Mouse (Mus musculus): ENCODE results near the gene Zfp618. TPM values are rescaled to one million over a fixed set of nuclear protein-coding genes. Genes with fewer than 3 reads are reported as not detected.

Gene Zfp618
- polyA plus RNA-seq, 1 experiment from 2014 or later = 32.0 TPM

- ATAC-seq (ENCODE audit: insufficient number of reproducible peaks, insufficient read depth, low FRiP score, low read depth) = no peak
- Histone ChIP-seq H3K4me2 (replicated peaks; ENCODE audit: low read depth, low read length) (no peak overlapping the region), H3K27ac (ENCODE audit: low read length) (no peak overlapping the region), H3K36me3 (ENCODE audit: control insufficient read depth, insufficient read depth, low read length) (no peaks in the 10 kb centered on the region), H3K27me3 (ENCODE audit: control insufficient read depth, insufficient read depth, low read length) (no peaks in the 10 kb centered on the region), H3K4me3 (ENCODE audit: low read depth, low read length) (no peak overlapping the region), H3K4me1 (ENCODE audit: control insufficient read depth, insufficient read depth, low read length) (peaks cover 27% of the 10 kb centered on the region), H3K9me3 (ENCODE audit: control insufficient read depth, low read depth, low read length) (no peaks in the 10 kb centered on the region), H3K9ac (replicated peaks; ENCODE audit: low read depth, low read length) (no peak overlapping the region)
- WGBS = 67% methylated on average over 10 of the region's 10 CpGs
Measured at GRCm38 (mm10) chr4:63055216-63055745, 89.9 kb downstream of the Zfp618 start.

- H3K9ac ChIP-seq (replicated peaks; ENCODE audit: low read depth, low read length) = no peak overlapping the region
- peaks cover 26% of the 10 kb centered on the region for H3K4me1 ChIP-seq (ENCODE audit: control insufficient read depth, insufficient read depth, low read length)
- no peak overlapping the region for H3K4me2 ChIP-seq (replicated peaks; ENCODE audit: low read depth, low read length)
- H3K4me3 ChIP-seq (ENCODE audit: low read depth, low read length) = no peak overlapping the region
- H3K27me3 ChIP-seq (ENCODE audit: control insufficient read depth, insufficient read depth, low read length) = no peaks in the 10 kb centered on the region
- 24% methylated on average over 7 of the region's 7 CpGs for WGBS
- ATAC-seq (ENCODE audit: insufficient number of reproducible peaks, insufficient read depth, low FRiP score, low read depth) = peak; percentile 53; the same call in 1 of the 2 replicates
- H3K9me3 ChIP-seq (ENCODE audit: control insufficient read depth, low read depth, low read length) = no peaks in the 10 kb centered on the region
- H3K36me3 ChIP-seq (ENCODE audit: control insufficient read depth, insufficient read depth, low read length) = no peaks in the 10 kb centered on the region
- peak overlapping the region; percentile 71 for H3K27ac ChIP-seq (ENCODE audit: low read length)
Measured at GRCm38 (mm10) chr4:63056641-63057415, 91.5 kb downstream of the Zfp618 start.

GRCm38 (mm10) chr4:63057581-63057980 lies 92.2 kb downstream of the Zfp618 start:
- peaks cover 19% of the 10 kb centered on the region for H3K4me1 ChIP-seq (ENCODE audit: control insufficient read depth, insufficient read depth, low read length)
- H3K9me3 ChIP-seq (ENCODE audit: control insufficient read depth, low read depth, low read length) = no peaks in the 10 kb centered on the region
- no peak overlapping the region for H3K4me2 ChIP-seq (replicated peaks; ENCODE audit: low read depth, low read length)
- WGBS = 44% methylated on average over 5 of the region's 5 CpGs
- H3K9ac ChIP-seq (replicated peaks; ENCODE audit: low read depth, low read length) = no peak overlapping the region
- no peaks in the 10 kb centered on the region for H3K27me3 ChIP-seq (ENCODE audit: control insufficient read depth, insufficient read depth, low read length)
- no peak overlapping the region for H3K4me3 ChIP-seq (ENCODE audit: low read depth, low read length)
- no peak overlapping the region for H3K27ac ChIP-seq (ENCODE audit: low read length)
- no peak for ATAC-seq (ENCODE audit: insufficient number of reproducible peaks, insufficient read depth, low FRiP score, low read depth)
- no peaks in the 10 kb centered on the region for H3K36me3 ChIP-seq (ENCODE audit: control insufficient read depth, insufficient read depth, low read length)

GRCm38 (mm10) chr4:63058686-63059085 lies 93.3 kb downstream of the Zfp618 start:
- H3K4me3 ChIP-seq (ENCODE audit: low read depth, low read length) = no peak overlapping the region
- no peak overlapping the region for H3K27ac ChIP-seq (ENCODE audit: low read length)
- no peak overlapping the region for H3K4me2 ChIP-seq (replicated peaks; ENCODE audit: low read depth, low read length)
- WGBS = 89% methylated on average over 4 of the region's 4 CpGs
- H3K9ac ChIP-seq (replicated peaks; ENCODE audit: low read depth, low read length) = no peak overlapping the region
- H3K9me3 ChIP-seq (ENCODE audit: control insufficient read depth, low read depth, low read length) = no peaks in the 10 kb centered on the region
- ATAC-seq (ENCODE audit: insufficient number of reproducible peaks, insufficient read depth, low FRiP score, low read depth) = no peak
- H3K36me3 ChIP-seq (ENCODE audit: control insufficient read depth, insufficient read depth, low read length) = peaks cover 3% of the 10 kb centered on the region; the same call in 1 of the 2 replicates
- H3K27me3 ChIP-seq (ENCODE audit: control insufficient read depth, insufficient read depth, low read length) = no peaks in the 10 kb centered on the region
- peaks cover 14% of the 10 kb centered on the region for H3K4me1 ChIP-seq (ENCODE audit: control insufficient read depth, insufficient read depth, low read length)

GRCm38 (mm10) chr4:63060358-63060757 lies 95.0 kb downstream of the Zfp618 start:
- no peak overlapping the region for H3K4me3 ChIP-seq (ENCODE audit: low read depth, low read length)
- H3K9ac ChIP-seq (replicated peaks; ENCODE audit: low read depth, low read length) = no peak overlapping the region
- H3K36me3 ChIP-seq (ENCODE audit: control insufficient read depth, insufficient read depth, low read length) = peaks cover 3% of the 10 kb centered on the region; the same call in 1 of the 2 replicates
- WGBS = 79% methylated on average over 6 of the region's 6 CpGs
- H3K27me3 ChIP-seq (ENCODE audit: control insufficient read depth, insufficient read depth, low read length) = no peaks in the 10 kb centered on the region
- H3K4me2 ChIP-seq (replicated peaks; ENCODE audit: low read depth, low read length) = no peak overlapping the region
- H3K4me1 ChIP-seq (ENCODE audit: control insufficient read depth, insufficient read depth, low read length) = peaks cover 14% of the 10 kb centered on the region
- ATAC-seq (ENCODE audit: insufficient number of reproducible peaks, insufficient read depth, low FRiP score, low read depth) = no peak
- H3K27ac ChIP-seq (ENCODE audit: low read length) = no peak overlapping the region
- H3K9me3 ChIP-seq (ENCODE audit: control insufficient read depth, low read depth, low read length) = no peaks in the 10 kb centered on the region

GRCm38 (mm10) chr4:63061411-63061810 lies 96.0 kb downstream of the Zfp618 start:
- H3K27me3 ChIP-seq (ENCODE audit: control insufficient read depth, insufficient read depth, low read length) = no peaks in the 10 kb centered on the region
- no peak overlapping the region for H3K4me2 ChIP-seq (replicated peaks; ENCODE audit: low read depth, low read length)
- H3K27ac ChIP-seq (ENCODE audit: low read length) = no peak overlapping the region
- WGBS = 96% methylated on average over 6 of the region's 6 CpGs
- no peaks in the 10 kb centered on the region for H3K9me3 ChIP-seq (ENCODE audit: control insufficient read depth, low read depth, low read length)
- H3K36me3 ChIP-seq (ENCODE audit: control insufficient read depth, insufficient read depth, low read length) = peaks cover 3% of the 10 kb centered on the region; the same call in 1 of the 2 replicates
- H3K4me3 ChIP-seq (ENCODE audit: low read depth, low read length) = no peak overlapping the region
- H3K9ac ChIP-seq (replicated peaks; ENCODE audit: low read depth, low read length) = no peak overlapping the region
- ATAC-seq (ENCODE audit: insufficient number of reproducible peaks, insufficient read depth, low FRiP score, low read depth) = no peak
- peaks cover 10% of the 10 kb centered on the region for H3K4me1 ChIP-seq (ENCODE audit: control insufficient read depth, insufficient read depth, low read length)

GRCm38 (mm10) chr4:63063360-63063759 lies 98.0 kb downstream of the Zfp618 start:
- H3K9ac ChIP-seq (replicated peaks; ENCODE audit: low read depth, low read length) = no peak overlapping the region
- no peaks in the 10 kb centered on the region for H3K27me3 ChIP-seq (ENCODE audit: control insufficient read depth, insufficient read depth, low read length)
- no peaks in the 10 kb centered on the region for H3K9me3 ChIP-seq (ENCODE audit: control insufficient read depth, low read depth, low read length)
- no peak overlapping the region for H3K4me2 ChIP-seq (replicated peaks; ENCODE audit: low read depth, low read length)
- no peak for ATAC-seq (ENCODE audit: insufficient number of reproducible peaks, insufficient read depth, low FRiP score, low read depth)
- H3K4me3 ChIP-seq (ENCODE audit: low read depth, low read length) = no peak overlapping the region
- H3K4me1 ChIP-seq (ENCODE audit: control insufficient read depth, insufficient read depth, low read length) = no peaks in the 10 kb centered on the region; the same call in 1 of the 2 replicates
- no peak overlapping the region for H3K27ac ChIP-seq (ENCODE audit: low read length)
- H3K36me3 ChIP-seq (ENCODE audit: control insufficient read depth, insufficient read depth, low read length) = peaks cover 3% of the 10 kb centered on the region; the same call in 1 of the 2 replicates
- 90% methylated on average over 4 of the region's 4 CpGs for WGBS

- Histone ChIP-seq H3K9ac (replicated peaks; ENCODE audit: low read depth, low read length) (no peak overlapping the region), H3K9me3 (ENCODE audit: control insufficient read depth, low read depth, low read length) (no peaks in the 10 kb centered on the region), H3K27me3 (ENCODE audit: control insufficient read depth, insufficient read depth, low read length) (no peaks in the 10 kb centered on the region), H3K4me1 (ENCODE audit: control insufficient read depth, insufficient read depth, low read length) (no peaks in the 10 kb centered on the region), H3K36me3 (ENCODE audit: control insufficient read depth, insufficient read depth, low read length) (peaks cover 3% of the 10 kb centered on the region; the same call in 1 of the 2 replicates), H3K4me2 (replicated peaks; ENCODE audit: low read depth, low read length) (no peak overlapping the region), H3K27ac (ENCODE audit: low read length) (no peak overlapping the region), H3K4me3 (ENCODE audit: low read depth, low read length) (no peak overlapping the region)
- 79% methylated on average over 9 of the region's 9 CpGs for whole genome bisulfite sequencing
- ATAC-seq (ENCODE audit: insufficient number of reproducible peaks, insufficient read depth, low FRiP score, low read depth) = no peak
Measured at GRCm38 (mm10) chr4:63064911-63065310, 99.5 kb downstream of the Zfp618 start.
